Mouse (Mus musculus) stomach, embryonic 16.5 days (tissue): ENCODE results near the gene Sfmbt1. TPM values are rescaled to one million over a fixed set of nuclear protein-coding genes. Genes with fewer than 3 reads are reported as not detected.
A peak's percentile ranks its signal among the peaks of the same experiment; 100 is the strongest.

Experiments
- ATAC-seq: fragments of 200-750 bp; cut with Nextera tagmentation; 2 replicates; pipeline ENCODE4 v1.8.0; 2017; ENCODE audit warnings: moderate number of reproducible peaks, moderate TSS enrichment; ENCODE audit not compliant: insufficient read depth, low FRiP score
- H3K27ac ChIP-seq: fragments of 300-500 bp; sonication (generic); 2 replicates; pipeline ENCODE4 v1.5.1; 2014; ENCODE audit warnings: low read length
- H3K27me3 ChIP-seq: fragments of 300-500 bp; sonication (generic); 2 replicates; pipeline ENCODE4 v1.6.1; 2014; ENCODE audit warnings: low read length, control low read depth, mixed read lengths; ENCODE audit not compliant: control insufficient read depth, insufficient read depth
- H3K36me3 ChIP-seq: fragments of 300-500 bp; sonication (generic); 2 replicates; pipeline ENCODE4 v1.6.1; 2014; ENCODE audit warnings: low read length; ENCODE audit not compliant: control insufficient read depth, insufficient read depth
- H3K4me1 ChIP-seq: fragments of 300-500 bp; sonication (generic); 2 replicates; pipeline ENCODE4 v1.6.1; 2014; ENCODE audit warnings: low read length, control low read depth, mixed read lengths; ENCODE audit not compliant: control insufficient read depth, insufficient read depth
- H3K4me2 ChIP-seq: fragments of 300-500 bp; sonication (generic); 2 replicates; pipeline ENCODE4 v1.6.1; 2014; ENCODE audit warnings: low read depth, low read length, mixed read lengths
- H3K4me3 ChIP-seq: fragments of 300-500 bp; sonication (generic); replicated peaks from 2 replicates; pipeline ENCODE4 v1.5.1; 2014; ENCODE audit warnings: mild to moderate bottlenecking, low read length
- H3K9ac ChIP-seq: fragments of 300-500 bp; sonication (generic); 2 replicates; pipeline ENCODE4 v1.6.1; 2014; ENCODE audit warnings: low read length
- H3K9me3 ChIP-seq: fragments of 300-500 bp; sonication (generic); replicated peaks from 2 replicates; pipeline ENCODE4 v1.6.1; 2016; ENCODE audit warnings: low read length, control low read depth; ENCODE audit not compliant: control insufficient read depth
- WGBS: fragments of 180-500 bp; shearing (Covaris S2); extraction: QIAGEN DNeasy Blood & Tissue Kit; methylation state at CpG from one replicate; pipeline ENCODE4 v1.1.7; 2014; 5-methylcytosine and 5-hydroxymethylcytosine counted together
- polyA plus RNA-seq: library from polyadenylated mRNA; unstranded; fragments of >200 nt; fragmentation: Nextera tagmentation; extraction: Ambion mirVana; gene quantifications from 2 replicates; pipeline ENCODE4 v1.2.1, GENCODE M21; 2015

Sfmbt1 gene
- polyA plus RNA-seq, 1 experiment from 2014 or later: 10.2 TPM

GRCm38 (mm10) chr14:30870206-30871147, 155.8 kb downstream of the Sfmbt1 start:
- Histone ChIP-seq H3K27me3 (no peaks in the 10 kb centered on the region), H3K27ac (peak overlapping the region; percentile 72), H3K4me2 (no peak overlapping the region), H3K9me3 (no peaks in the 10 kb centered on the region), H3K4me1 (no peaks in the 10 kb centered on the region), H3K4me3 (no peak overlapping the region), H3K9ac (no peak overlapping the region), H3K36me3 (no peaks in the 10 kb centered on the region; the same call in 1 of the 2 replicates)
- WGBS: 65% methylated on average over 25 of the region's 25 CpGs
- peak; percentile 44; the same call in 1 of the 2 replicates for ATAC-seq

Other genes starting within 250 kb of the Sfmbt1 start
- gene Dcp1a, start 235.3 kb upstream of the Sfmbt1 start, polyA plus RNA-seq: 24.2 and 24.5 TPM in 2 replicates
- 4.2 and 4.9 TPM in 2 replicates for gene Cacna1d, start 223.4 kb upstream of the Sfmbt1 start, polyA plus RNA-seq
- gene Tkt, start 166.5 kb upstream of the Sfmbt1 start, polyA plus RNA-seq: 292 and 307 TPM in 2 replicates
- 54.8 and 56.5 TPM in 2 replicates for gene Prkcd, start 88.6 kb upstream of the Sfmbt1 start, polyA plus RNA-seq
- gene Rft1, start 60.5 kb upstream of the Sfmbt1 start, polyA plus RNA-seq: 15.6 and 17.7 TPM in 2 replicates
- 22.6 and 26.4 TPM in 2 replicates for gene Tmem110, start 110.7 kb downstream of the Sfmbt1 start, polyA plus RNA-seq
- 10.1 and 11.4 TPM in 2 replicates for gene Mustn1, start 164.4 kb downstream of the Sfmbt1 start, polyA plus RNA-seq
- gene Itih4, start 171.6 kb downstream of the Sfmbt1 start, polyA plus RNA-seq: 5.6 and 7.7 TPM in 2 replicates
- gene Itih3, start 208.9 kb downstream of the Sfmbt1 start, polyA plus RNA-seq: 15.6 and 15.7 TPM in 2 replicates
- gene Itih1, start 228.4 kb downstream of the Sfmbt1 start, polyA plus RNA-seq: 2.4 and 2.8 TPM in 2 replicates
- 10.3 and 10.5 TPM in 2 replicates for gene Nek4, start 236.5 kb downstream of the Sfmbt1 start, polyA plus RNA-seq